Mouse (Mus musculus) thymus, adult 2 months (tissue): ENCODE measurements around the gene Plce1.

ENCODE experiments used
- CTCF ChIP-seq: fragments of 200-500 bp; IDR thresholded peaks from 2 replicates; pipeline ENCODE4 v1.5.1; 2012; ENCODE audit warnings: mild to moderate bottlenecking, control low read depth, low read length, moderate library complexity, borderline replicate concordance; ENCODE audit not compliant: control insufficient read depth, poor library complexity, insufficient read depth; ENCODE audit errors: extremely low read depth
- POLR2A ChIP-seq: fragments of 200-500 bp; IDR thresholded peaks from 2 replicates; pipeline ENCODE4 v1.6.1; 2012; ENCODE audit warnings: mild to moderate bottlenecking, low read length, control low read depth, moderate library complexity; ENCODE audit not compliant: control insufficient read depth, poor library complexity, insufficient read depth; ENCODE audit errors: extremely low read depth

DNA sequence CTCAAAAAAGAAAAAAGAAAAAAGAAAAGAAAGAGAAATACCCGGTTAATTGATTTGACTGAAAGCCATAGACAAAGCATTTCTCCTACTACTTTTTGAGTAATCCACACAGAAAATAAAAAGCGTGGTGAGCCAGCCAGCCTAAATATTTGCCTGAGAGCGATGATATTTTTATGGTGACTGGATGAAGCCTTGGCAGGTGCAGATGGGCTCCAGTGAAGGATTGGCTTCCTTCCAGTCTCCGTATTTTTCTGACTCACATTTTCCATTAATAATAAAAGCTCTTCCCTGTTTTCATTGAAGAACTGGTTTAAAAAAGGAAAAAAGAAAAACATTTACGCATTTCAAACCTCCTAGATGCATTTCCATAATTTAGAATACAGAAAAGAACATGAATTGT is 243.1 kb downstream of the Plce1 start:
- no peak for TF ChIP-seq CTCF
- TF ChIP-seq POLR2A, result no peak
